Mouse (Mus musculus) duodenum, adult 2 months (tissue): ENCODE measurements around the gene Chsy1. TPM values are rescaled to one million over a fixed set of nuclear protein-coding genes. Genes with fewer than 3 reads are reported as not detected.

Experiments
- polyA plus RNA-seq: library from polyadenylated mRNA; depleted of rRNA; stranded (reverse); fragments of >200 nt; gene quantifications from 2 replicates; pipeline ENCODE4 v1.2.3, GENCODE M21; 2012; ENCODE audit warnings: low replicate concordance; rRNA removed

The Chsy1 gene
- polyA plus RNA-seq, result 0.99 and 1.2 TPM in 2 replicates

GRCm38 (mm10) chr7:66108961-66109854 is at the start of gene Chsy1:
Gene Chsy1 (plus strand): TSS chr7:66109515.

GRCm38 (mm10) chr7:66079364-66080230 is 29.7 kb upstream of the Chsy1 start, which contains the start of gene Selenos:
Gene Selenos (plus strand): TSS chr7:66079649.

Other genes starting within 250 kb of the Chsy1 start
- gene Pcsk6, start 247.8 kb upstream of the Chsy1 start, polyA plus RNA-seq, result 8.1 and 14.5 TPM in 2 replicates
- gene Gm45213, start 65.9 kb upstream of the Chsy1 start, polyA plus RNA-seq, result not detected in 2 replicates
- gene Snrpa1, start 50.5 kb upstream of the Chsy1 start, polyA plus RNA-seq, result 1.8 and 2.4 TPM in 2 replicates
- 148 and 149 TPM in 2 replicates for gene Selenos, start 29.9 kb upstream of the Chsy1 start, polyA plus RNA-seq